Mouse (Mus musculus): ENCODE measurements around the gene Slc40a1.

GRCm38 (mm10) chr1:45865727-45866126 is 60.6 kb downstream of the Slc40a1 start:
- TF ChIP-seq POLR2A (IDR thresholded peaks at IDR 0.05; ENCODE audit: low read depth, low read length) (no peak), CTCF (IDR thresholded peaks at IDR 0.05; ENCODE audit: extremely low read depth, insufficient read depth, insufficient read length, insufficient replicate concordance) (no peak)

All from spleen, adult 2 months (tissue).